ENCODE assay signal across 34 mouse cellular contexts in genomic region chr8:83562669-83563068, GRCm38 (mm10). TPM values are rescaled to one million over a fixed set of nuclear protein-coding genes. Genes with fewer than 3 reads are reported as not detected.
DNase-seq lines count a peak whose midpoint lies in the region; ATAC-seq and TF ChIP-seq lines count a peak whose summit lies in the region.
"Had no signal": no experiment of that assay in that cellular context is flagged by ENCODE, and none has a peak within 500 bp of the region (broad histone marks: within the 10 kb centered on the region; RNA-seq: fewer than 3 reads in every experiment).

No protein-coding gene starts in this region.

- WGBS in liver, embryonic 11.5 days: 46% methylated on average over 3 of the region's 3 CpGs
- WGBS in liver, embryonic 13.5 days (ENCODE audit: insufficient replicate concordance): 23% methylated on average over 3 of the region's 3 CpGs
- 15% methylated on average over 3 of the region's 3 CpGs for WGBS in liver, embryonic 16.5 days (ENCODE audit: insufficient replicate concordance)
- 65% methylated on average over 3 of the region's 3 CpGs for WGBS in lung, postnatal 0 days

- H3K9ac ChIP-seq in liver, embryonic 11.5 days (ENCODE audit: low read depth, low read length): 0 out of 2 replicates have a peak overlapping the region, but pooled peaks have one; percentile 15
- peak overlapping the region; percentile 42; the same call in 1 of the 2 replicates for H3K9ac ChIP-seq in liver, embryonic 13.5 days
- peak overlapping the region; percentile 26 for H3K9ac ChIP-seq in liver, embryonic 16.5 days (ENCODE audit: low read depth, low read length)
- H3K9ac ChIP-seq in lung, postnatal 0 days (replicated peaks; ENCODE audit: low read depth): no peak overlapping the region
- H3K9ac ChIP-seq: embryonic facial prominence, embryonic 12.5 days; embryonic facial prominence, embryonic 15.5 days; forebrain, embryonic 12.5 days; forebrain, postnatal 0 days; hindbrain, embryonic 14.5 days had no signal

- H3K27ac ChIP-seq in liver, embryonic 11.5 days (ENCODE audit: low read depth, low read length): peak overlapping the region; percentile 44
- peak overlapping the region; percentile 61 for H3K27ac ChIP-seq in liver, embryonic 13.5 days
- peak overlapping the region; percentile 39; the same call in 1 of the 2 replicates for H3K27ac ChIP-seq in liver, embryonic 16.5 days (ENCODE audit: low read length)
- H3K27ac ChIP-seq in lung, postnatal 0 days (ENCODE audit: low read length): no peak overlapping the region
- H3K27ac ChIP-seq: embryonic facial prominence, embryonic 12.5 days; embryonic facial prominence, embryonic 15.5 days; forebrain, embryonic 12.5 days; heart, adult 2 months; hindbrain, embryonic 14.5 days; hindbrain, postnatal 0 days had no signal

- no peaks in the 10 kb centered on the region for H3K9me3 ChIP-seq in liver, embryonic 11.5 days (ENCODE audit: control insufficient read depth, low read length)
- no peaks in the 10 kb centered on the region for H3K9me3 ChIP-seq in liver, embryonic 13.5 days (replicated peaks)
- H3K9me3 ChIP-seq in liver, embryonic 16.5 days (replicated peaks; ENCODE audit: control insufficient read depth, low read length): no peaks in the 10 kb centered on the region
- no peaks in the 10 kb centered on the region for H3K9me3 ChIP-seq in lung, postnatal 0 days (ENCODE audit: low read length)
- H3K9me3 ChIP-seq: embryonic facial prominence, embryonic 12.5 days; embryonic facial prominence, embryonic 15.5 days; forebrain, embryonic 12.5 days had no signal

- no peak for TF ChIP-seq EP300 in lung, postnatal 0 days (IDR thresholded peaks at IDR 0.05)

- no peaks in the 10 kb centered on the region for H3K27me3 ChIP-seq in liver, embryonic 11.5 days (replicated peaks; ENCODE audit: control insufficient read depth, insufficient read depth, low read length)
- no peaks in the 10 kb centered on the region for H3K27me3 ChIP-seq in liver, embryonic 13.5 days
- H3K27me3 ChIP-seq in liver, embryonic 16.5 days (ENCODE audit: control insufficient read depth, insufficient read depth, low read depth, low read length): no peaks in the 10 kb centered on the region
- H3K27me3 ChIP-seq in lung, postnatal 0 days (replicated peaks; ENCODE audit: insufficient read depth, low read length): no peaks in the 10 kb centered on the region
- H3K27me3 ChIP-seq: embryonic facial prominence, embryonic 12.5 days; embryonic facial prominence, embryonic 15.5 days; forebrain, embryonic 12.5 days had no signal

- no peak overlapping the region for H3K4me3 ChIP-seq in liver, embryonic 11.5 days (ENCODE audit: low read depth, low read length)
- H3K4me3 ChIP-seq in liver, embryonic 13.5 days (replicated peaks): no peak overlapping the region
- peak overlapping the region; percentile 9; the same call in 1 of the 2 replicates for H3K4me3 ChIP-seq in liver, embryonic 16.5 days (ENCODE audit: low read depth, low read length)
- H3K4me3 ChIP-seq in lung, postnatal 0 days (ENCODE audit: low read depth, low read length): no peak overlapping the region
- H3K4me3 ChIP-seq: embryonic facial prominence, embryonic 12.5 days; embryonic facial prominence, embryonic 15.5 days; forebrain, embryonic 12.5 days; heart, adult 2 months had no signal

- H3K4me2 ChIP-seq in liver, embryonic 11.5 days: peak overlapping the region; percentile 39
- H3K4me2 ChIP-seq in liver, embryonic 13.5 days: peak overlapping the region; percentile 44
- H3K4me2 ChIP-seq in liver, embryonic 16.5 days (ENCODE audit: low read depth, low read length): peak overlapping the region; percentile 45
- no peak overlapping the region for H3K4me2 ChIP-seq in lung, postnatal 0 days (replicated peaks; ENCODE audit: low read depth, low read length)
- H3K4me2 ChIP-seq: embryonic facial prominence, embryonic 12.5 days; embryonic facial prominence, embryonic 15.5 days; forebrain, embryonic 12.5 days; heart, embryonic 11.5 days; hindbrain, embryonic 14.5 days had no signal

- no peak for DNase-seq in liver, embryonic 11.5 days (ENCODE audit: low spot score)
- no peak for DNase-seq in liver
- DNase-seq in liver, embryonic 13.5 days: no peak
- DNase-seq in spleen, adult 12 weeks (ENCODE audit: low spot score): no peak
- DNase-seq in lung, postnatal 0 days (ENCODE audit: low spot score): no peak
- no peak for DNase-seq in urinary bladder, postnatal 25 days (ENCODE audit: low spot score)
- DNase-seq: adrenal gland, adult 2 months; adrenal gland, postnatal 14 days; cerebellum, adult 11 months; cerebellum, adult 2 months; cerebellum, adult 9-11 months; cerebellum, postnatal 25 days; forebrain, postnatal 0 days; gastrocnemius, postnatal 25 days; heart, adult 2 months; heart, postnatal 4 days had no signal

- H3K4me1 ChIP-seq in liver, embryonic 11.5 days (replicated peaks; ENCODE audit: control insufficient read depth, insufficient read depth, low read length): peaks cover 16% of the 10 kb centered on the region
- H3K4me1 ChIP-seq in liver, embryonic 13.5 days (replicated peaks): peaks cover 57% of the 10 kb centered on the region
- peaks cover 37% of the 10 kb centered on the region for H3K4me1 ChIP-seq in liver, embryonic 16.5 days (ENCODE audit: control insufficient read depth, low read depth, low read length)
- H3K4me1 ChIP-seq in lung, postnatal 0 days (ENCODE audit: insufficient read depth, low read depth, low read length): peaks cover 6% of the 10 kb centered on the region; the same call in 1 of the 2 replicates

- TF ChIP-seq CTCF in lung, postnatal 0 days (IDR thresholded peaks at IDR 0.05): no peak

- H3K36me3 ChIP-seq in liver, embryonic 11.5 days (ENCODE audit: control insufficient read depth, insufficient read depth, low read length): no peaks in the 10 kb centered on the region
- no peaks in the 10 kb centered on the region for H3K36me3 ChIP-seq in liver, embryonic 13.5 days
- H3K36me3 ChIP-seq in liver, embryonic 16.5 days (ENCODE audit: control insufficient read depth, insufficient read depth): no peaks in the 10 kb centered on the region
- H3K36me3 ChIP-seq in lung, postnatal 0 days (ENCODE audit: insufficient read depth, low read length): no peaks in the 10 kb centered on the region
- H3K36me3 ChIP-seq: embryonic facial prominence, embryonic 12.5 days; embryonic facial prominence, embryonic 15.5 days; forebrain, embryonic 12.5 days had no signal

- ATAC-seq in liver, embryonic 11.5 days (replicated peaks; ENCODE audit: low FRiP score): peak; percentile 73
- peak; percentile 58 for ATAC-seq in liver, embryonic 13.5 days (ENCODE audit: low read depth)
- peak; percentile 53 for ATAC-seq in liver, embryonic 16.5 days (ENCODE audit: low read depth)
- ATAC-seq in megakaryocyte-erythroid progenitor cell, adult 5-6 weeks (replicated peaks; ENCODE audit: low FRiP score, low TSS enrichment, poor library complexity, severe bottlenecking): peak; percentile 25
- ATAC-seq in lung, postnatal 0 days: no peak
- ATAC-seq: CD4-positive, CD25-positive, alpha-beta regulatory T cell, adult 4 months; forebrain, postnatal 0 days; hindbrain, postnatal 0 days had no signal

RNA-seq across cellular contexts. Expression of gene Ndufb7, which starts 3.8 kb away (rescaled TPM):
- polyA plus RNA-seq in liver, embryonic 11.5 days (2014; fragmentation: Nextera tagmentation; extraction: Ambion mirVana): 321 and 354 TPM in 2 replicates
- polyA plus RNA-seq in liver, embryonic 13.5 days (2015; fragmentation: Nextera tagmentation; extraction: Ambion mirVana): 268 and 288 TPM in 2 replicates
- 214 and 230 TPM in 2 replicates for polyA plus RNA-seq in liver, embryonic 16.5 days (2015; fragmentation: Nextera tagmentation; extraction: Ambion mirVana)
- 199 and 204 TPM in 2 replicates for total RNA-seq in megakaryocyte-erythroid progenitor cell, adult 5-6 weeks (2014; fragmentation: Nextera tagmentation)
- 173 and 183 TPM in 2 replicates for total RNA-seq in megakaryocyte-erythroid progenitor cell, adult 5-6 weeks (2017)
- polyA plus RNA-seq in lung, postnatal 0 days (2015; fragmentation: Nextera tagmentation; extraction: Ambion mirVana): 258 and 286 TPM in 2 replicates

RNA-seq across cellular contexts. Expression of gene Olfr370, which starts 27.1 kb away (rescaled TPM):
- not detected in 2 replicates for polyA plus RNA-seq in liver, embryonic 11.5 days (2014; fragmentation: Nextera tagmentation; extraction: Ambion mirVana)
- polyA plus RNA-seq in liver, embryonic 13.5 days (2015; fragmentation: Nextera tagmentation; extraction: Ambion mirVana): not detected in 2 replicates
- not detected in 2 replicates for polyA plus RNA-seq in liver, embryonic 16.5 days (2015; fragmentation: Nextera tagmentation; extraction: Ambion mirVana)
- not detected in 2 replicates for total RNA-seq in megakaryocyte-erythroid progenitor cell, adult 5-6 weeks (2014; fragmentation: Nextera tagmentation)
- total RNA-seq in megakaryocyte-erythroid progenitor cell, adult 5-6 weeks (2017): not detected in 2 replicates
- not detected in 2 replicates for polyA plus RNA-seq in lung, postnatal 0 days (2015; fragmentation: Nextera tagmentation; extraction: Ambion mirVana)
- total RNA-seq: adrenal gland, adult 2 months; adrenal gland, postnatal 14 days; adrenal gland, postnatal 4 days; common myeloid progenitor, adult 5-6 weeks; forebrain, postnatal 0 days; gastrocnemius, adult 8-10 months; gastrocnemius, postnatal 25 days; heart, adult 2 months; heart, postnatal 4 days; MEL had no signal
- polyA plus RNA-seq: adrenal gland, adult 2 months; C2C12; cerebellum, adult 2 months; embryonic facial prominence, embryonic 12.5 days; forebrain, embryonic 12.5 days; forebrain, postnatal 0 days; frontal cortex, adult 2 months; gonadal fat pad, adult 2 months; heart, adult 2 months; heart, embryonic 11.5 days; heart, embryonic 14.5 days; heart, postnatal 0 days; hindbrain, postnatal 0 days had no signal

RNA-seq across cellular contexts. Expression of gene Tecr, which starts 45.1 kb away (rescaled TPM):
- 468 and 475 TPM in 2 replicates for polyA plus RNA-seq in liver, embryonic 11.5 days (2014; fragmentation: Nextera tagmentation; extraction: Ambion mirVana)
- 334 and 348 TPM in 2 replicates for polyA plus RNA-seq in liver, embryonic 13.5 days (2015; fragmentation: Nextera tagmentation; extraction: Ambion mirVana)
- 323 and 347 TPM in 2 replicates for polyA plus RNA-seq in liver, embryonic 16.5 days (2015; fragmentation: Nextera tagmentation; extraction: Ambion mirVana)
- total RNA-seq in megakaryocyte-erythroid progenitor cell, adult 5-6 weeks (2014; fragmentation: Nextera tagmentation): 304 and 466 TPM in 2 replicates
- total RNA-seq in megakaryocyte-erythroid progenitor cell, adult 5-6 weeks (2017): 230 and 318 TPM in 2 replicates
- 273 and 293 TPM in 2 replicates for polyA plus RNA-seq in lung, postnatal 0 days (2015; fragmentation: Nextera tagmentation; extraction: Ambion mirVana)

RNA-seq across cellular contexts. Expression of gene Dnajb1, which starts 45.3 kb away (rescaled TPM):
- 75.9 and 77.1 TPM in 2 replicates for polyA plus RNA-seq in liver, embryonic 11.5 days (2014; fragmentation: Nextera tagmentation; extraction: Ambion mirVana)
- 54.5 and 59.6 TPM in 2 replicates for polyA plus RNA-seq in liver, embryonic 13.5 days (2015; fragmentation: Nextera tagmentation; extraction: Ambion mirVana)
- 50.1 and 51.7 TPM in 2 replicates for polyA plus RNA-seq in liver, embryonic 16.5 days (2015; fragmentation: Nextera tagmentation; extraction: Ambion mirVana)
- total RNA-seq in megakaryocyte-erythroid progenitor cell, adult 5-6 weeks (2014; fragmentation: Nextera tagmentation): 49.7 and 52.6 TPM in 2 replicates
- total RNA-seq in megakaryocyte-erythroid progenitor cell, adult 5-6 weeks (2017): 50.2 and 63.1 TPM in 2 replicates
- polyA plus RNA-seq in lung, postnatal 0 days (2015; fragmentation: Nextera tagmentation; extraction: Ambion mirVana): 34.3 and 43.6 TPM in 2 replicates
